Comparison of ENCODE assay signal across 24 mouse cellular contexts in the genomic region with DNA sequence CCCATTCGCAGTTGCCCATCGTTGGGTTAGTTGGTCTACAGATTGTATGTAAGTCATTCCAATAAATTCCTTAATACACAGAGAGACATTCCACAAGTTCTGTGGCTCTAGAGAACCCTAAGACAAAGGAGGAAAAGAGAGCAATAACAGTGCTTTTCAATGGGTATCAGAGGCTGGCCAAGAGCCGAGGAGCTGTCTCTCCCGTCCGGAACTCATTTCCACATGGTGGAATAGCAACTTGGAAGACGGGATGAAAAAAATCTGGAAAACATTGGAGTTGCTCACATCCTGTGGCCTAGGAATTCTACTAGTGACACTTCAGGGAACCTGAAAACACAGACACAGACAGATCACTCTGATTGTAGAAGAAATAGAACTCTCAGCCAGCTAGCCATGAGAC.
DNase-seq lines count a peak whose midpoint lies in the region; ATAC-seq lines count a peak whose summit lies in the region.
"Had no signal": no experiment of that assay in that cellular context is flagged by ENCODE, and none has a peak within 500 bp of the region (broad histone marks: within the 10 kb centered on the region; RNA-seq: fewer than 3 reads in every experiment).

No protein-coding gene starts in this region.

- H3K4me3 ChIP-seq in heart, embryonic 11.5 days (ENCODE audit: low read depth, low read length) = no peak overlapping the region
- H3K4me3 ChIP-seq in hindbrain, embryonic 13.5 days = no peak overlapping the region
- no peak overlapping the region for H3K4me3 ChIP-seq in hindbrain, embryonic 10.5 days
- H3K4me3 ChIP-seq in liver, embryonic 12.5 days = no peak overlapping the region
- H3K4me3 ChIP-seq: forebrain, embryonic 13.5 days; heart, embryonic 15.5 days; hindbrain, embryonic 12.5 days; liver, embryonic 15.5 days; midbrain, embryonic 13.5 days had no signal

- H3K4me1 ChIP-seq in heart, embryonic 11.5 days (ENCODE audit: control insufficient read depth, insufficient read depth, low read length) = peaks cover 8% of the 10 kb centered on the region
- peaks cover 15% of the 10 kb centered on the region for H3K4me1 ChIP-seq in hindbrain, embryonic 13.5 days (replicated peaks)
- no peaks in the 10 kb centered on the region for H3K4me1 ChIP-seq in hindbrain, embryonic 10.5 days (replicated peaks)
- H3K4me1 ChIP-seq in liver, embryonic 12.5 days = no peaks in the 10 kb centered on the region
- H3K4me1 ChIP-seq: forebrain, embryonic 13.5 days; liver, embryonic 15.5 days had no signal

- H3K36me3 ChIP-seq in heart, embryonic 11.5 days (ENCODE audit: control insufficient read depth, insufficient read depth, low read length) = no peaks in the 10 kb centered on the region
- H3K36me3 ChIP-seq in hindbrain, embryonic 13.5 days = no peaks in the 10 kb centered on the region
- H3K36me3 ChIP-seq in hindbrain, embryonic 10.5 days = no peaks in the 10 kb centered on the region
- H3K36me3 ChIP-seq in liver, embryonic 12.5 days = no peaks in the 10 kb centered on the region
- H3K36me3 ChIP-seq: heart, embryonic 15.5 days; hindbrain, embryonic 12.5 days; liver, embryonic 15.5 days; midbrain, embryonic 13.5 days had no signal

- H3K9me3 ChIP-seq in heart, embryonic 11.5 days (replicated peaks; ENCODE audit: control insufficient read depth, low read length) = no peaks in the 10 kb centered on the region
- no peaks in the 10 kb centered on the region for H3K9me3 ChIP-seq in hindbrain, embryonic 13.5 days
- H3K9me3 ChIP-seq in hindbrain, embryonic 10.5 days = no peaks in the 10 kb centered on the region
- no peaks in the 10 kb centered on the region for H3K9me3 ChIP-seq in liver, embryonic 12.5 days (replicated peaks)
- H3K9me3 ChIP-seq: forebrain, embryonic 13.5 days; heart, embryonic 15.5 days; hindbrain, embryonic 12.5 days; liver, embryonic 15.5 days; midbrain, embryonic 13.5 days had no signal

- no peak overlapping the region for H3K4me2 ChIP-seq in heart, embryonic 11.5 days
- H3K4me2 ChIP-seq in hindbrain, embryonic 13.5 days = no peak overlapping the region
- no peak overlapping the region for H3K4me2 ChIP-seq in liver, embryonic 12.5 days
- H3K4me2 ChIP-seq: forebrain, embryonic 13.5 days; heart, embryonic 15.5 days; hindbrain, embryonic 12.5 days; liver, embryonic 15.5 days; lung, embryonic 14.5 days; midbrain, embryonic 13.5 days had no signal

- peak; percentile 95 for DNase-seq in heart, adult 11 months
- DNase-seq in hindbrain, embryonic 10.5 days (ENCODE audit: low spot score) = no peak
- DNase-seq in lung, postnatal 14 days = peak; percentile 14
- DNase-seq in lung, postnatal 25 days (ENCODE audit: low spot score) = no peak
- DNase-seq: adrenal gland, postnatal 14 days; cerebellum, adult 11 months; cerebellum, adult 9-10 months; cerebellum, postnatal 36 days; kidney, adult 18-20 months; liver; lung, embryonic 14.5 days; right cerebral cortex, adult 18-20 months; spleen, adult 18-20 months; thymus, postnatal 14 days had no signal

- H3K27ac ChIP-seq in heart, embryonic 11.5 days (ENCODE audit: low read depth, low read length) = no peak overlapping the region
- H3K27ac ChIP-seq in hindbrain, embryonic 13.5 days = peak overlapping the region; percentile 30; the same call in 1 of the 2 replicates
- H3K27ac ChIP-seq in hindbrain, embryonic 10.5 days = no peak overlapping the region
- H3K27ac ChIP-seq in liver, embryonic 12.5 days = no peak overlapping the region
- H3K27ac ChIP-seq: forebrain, embryonic 13.5 days; heart, embryonic 15.5 days; hindbrain, embryonic 12.5 days; liver, embryonic 15.5 days; macrophage; midbrain, embryonic 13.5 days had no signal

- 87% methylated on average over 6 of the region's 6 CpGs for WGBS in heart, embryonic 11.5 days (ENCODE audit: insufficient replicate concordance)
- WGBS in hindbrain, embryonic 13.5 days = 97% methylated on average over 6 of the region's 6 CpGs
- 95% methylated on average over 6 of the region's 6 CpGs for WGBS in hindbrain, embryonic 10.5 days
- WGBS in liver, embryonic 12.5 days (ENCODE audit: insufficient replicate concordance) = 82% methylated on average over 6 of the region's 6 CpGs

- H3K27me3 ChIP-seq in heart, embryonic 11.5 days (ENCODE audit: control insufficient read depth, insufficient read depth, low read length) = no peaks in the 10 kb centered on the region
- no peaks in the 10 kb centered on the region for H3K27me3 ChIP-seq in hindbrain, embryonic 13.5 days
- H3K27me3 ChIP-seq in hindbrain, embryonic 10.5 days (ENCODE audit: insufficient read depth, poor library complexity, severe bottlenecking) = no peaks in the 10 kb centered on the region
- no peaks in the 10 kb centered on the region for H3K27me3 ChIP-seq in liver, embryonic 12.5 days (replicated peaks)
- H3K27me3 ChIP-seq: forebrain, embryonic 13.5 days; heart, embryonic 15.5 days; hindbrain, embryonic 12.5 days; liver, embryonic 15.5 days; midbrain, embryonic 13.5 days had no signal

- ATAC-seq in heart, embryonic 11.5 days (replicated peaks; ENCODE audit: insufficient number of reproducible peaks, low FRiP score, low TSS enrichment) = no peak
- no peak for ATAC-seq in hindbrain, embryonic 13.5 days (ENCODE audit: low FRiP score)
- ATAC-seq in liver, embryonic 12.5 days = no peak
- ATAC-seq: CD4-positive, CD25-positive, alpha-beta regulatory T cell, adult 4 months; forebrain, embryonic 13.5 days; midbrain, embryonic 13.5 days had no signal

- no peak overlapping the region for H3K9ac ChIP-seq in heart, embryonic 11.5 days (ENCODE audit: low read depth, low read length)
- no peak overlapping the region for H3K9ac ChIP-seq in hindbrain, embryonic 13.5 days
- no peak overlapping the region for H3K9ac ChIP-seq in liver, embryonic 12.5 days
- H3K9ac ChIP-seq: forebrain, embryonic 13.5 days; heart, embryonic 15.5 days; hindbrain, embryonic 12.5 days; liver, embryonic 15.5 days; lung, embryonic 14.5 days; midbrain, embryonic 13.5 days had no signal

Comparison
In these comparisons a context has a peak if more than half of its experiments do, and no peak if none do; other contexts are left out.
1. DNase-seq: peak in heart, adult 11 months (single experiment) and lung, postnatal 14 days (single experiment); none in hindbrain, embryonic 10.5 days (single experiment) and lung, postnatal 25 days (single experiment).